Mouse (Mus musculus): ENCODE measurements around the gene Suox. TPM values are rescaled to one million over a fixed set of nuclear protein-coding genes. Genes with fewer than 3 reads are reported as not detected.
"Not testable (repeated sequence)": the region's sequence is repeated elsewhere in the genome, so short reads cannot be mapped to it uniquely, and the experiment has no call there.

The Suox gene
- total RNA-seq, 2 experiments from 2014 or later = 9.3 to 11.0 TPM

GRCm38 (mm10) chr10:128664808-128665207 is 9.1 kb downstream of the Suox start:
- no peak for DNase-seq

- no peak for DNase-seq
Measured at GRCm38 (mm10) chr10:128663441-128664220, 10.2 kb downstream of the Suox start.

- no peak for DNase-seq
Measured at GRCm38 (mm10) chr10:128662465-128662864, 11.4 kb downstream of the Suox start.

GRCm38 (mm10) chr10:128659490-128659889 is 14.4 kb downstream of the Suox start:
- DNase-seq = no peak

- DNase-seq = no peak
Measured at GRCm38 (mm10) chr10:128657844-128658243, 16.0 kb downstream of the Suox start.

- DNase-seq = no peak
Measured at GRCm38 (mm10) chr10:128656731-128657130, 17.1 kb downstream of the Suox start.

- no peak for DNase-seq
Measured at GRCm38 (mm10) chr10:128655254-128655653, 18.6 kb downstream of the Suox start.

GRCm38 (mm10) chr10:128653866-128654265 is 20.0 kb downstream of the Suox start:
- no peak for DNase-seq

- peak; percentile 31 for DNase-seq
Measured at GRCm38 (mm10) chr10:128646139-128647089, 27.5 kb downstream of the Suox start.

GRCm38 (mm10) chr10:128645111-128646011 is 28.5 kb downstream of the Suox start, which contains the start of gene Ikzf4:
Gene Ikzf4, minus strand, starts transcription at chr10:128645991.
- DNase-seq = peak; percentile 34

- DNase-seq = no peak
Measured at GRCm38 (mm10) chr10:128642749-128643148, 31.1 kb downstream of the Suox start.

GRCm38 (mm10) chr10:128641871-128642270 is 32.0 kb downstream of the Suox start:
- no peak for DNase-seq

- DNase-seq = no peak
Measured at GRCm38 (mm10) chr10:128640891-128641290, 33.0 kb downstream of the Suox start.

- no peak for DNase-seq
Measured at GRCm38 (mm10) chr10:128639999-128640398, 33.9 kb downstream of the Suox start.

- DNase-seq = no peak
Measured at GRCm38 (mm10) chr10:128637011-128637410, 36.9 kb downstream of the Suox start.

GRCm38 (mm10) chr10:128636561-128636960 is 37.3 kb downstream of the Suox start:
- no peak for DNase-seq

GRCm38 (mm10) chr10:128635697-128636096 is 38.2 kb downstream of the Suox start:
- DNase-seq = no peak

- DNase-seq = no peak
Measured at GRCm38 (mm10) chr10:128631571-128631970, 42.3 kb downstream of the Suox start.

- DNase-seq = not testable (repeated sequence)
Measured at GRCm38 (mm10) chr10:128630306-128630705, 43.6 kb downstream of the Suox start.

GRCm38 (mm10) chr10:128629746-128630145 is 44.1 kb downstream of the Suox start:
- DNase-seq = no peak

GRCm38 (mm10) chr10:128627398-128628317 is 46.2 kb downstream of the Suox start:
- DNase-seq = no peak

All from gastrocnemius, postnatal 10 days (tissue).